Mouse (Mus musculus): ENCODE measurements around the gene Gadd45b. TPM values are rescaled to one million over a fixed set of nuclear protein-coding genes. Genes with fewer than 3 reads are reported as not detected.

Gadd45b gene
- polyA plus RNA-seq, 1 experiment = 29.7 TPM

DNA sequence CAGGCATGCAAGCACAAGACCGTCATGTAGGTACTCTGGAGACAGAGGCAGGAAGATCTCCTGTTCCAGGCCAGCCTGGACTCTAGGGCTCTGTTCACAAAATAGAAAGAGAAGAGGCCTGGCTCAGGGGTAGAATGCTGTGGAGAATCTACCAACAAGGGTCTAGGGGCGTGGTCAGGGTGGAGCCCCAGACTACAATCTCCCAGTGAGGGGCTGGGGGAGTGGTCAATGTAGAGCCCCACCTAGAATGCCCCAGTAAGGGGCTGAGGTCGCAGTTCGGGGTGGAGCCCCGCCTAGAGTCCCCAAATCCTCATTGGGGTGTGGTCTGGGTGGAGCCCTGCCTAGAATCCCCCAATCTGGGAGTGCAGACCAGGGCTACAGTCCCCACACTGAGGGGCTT is 20.4 kb downstream of the Gadd45b start:
- H3K27me3 ChIP-seq (ENCODE audit: control insufficient read depth, insufficient read depth, low read length) = no peaks in the 10 kb centered on the region
- no peaks in the 10 kb centered on the region for H3K36me3 ChIP-seq (ENCODE audit: control insufficient read depth, insufficient read depth, low read length)
- no peak overlapping the region for H3K4me3 ChIP-seq (ENCODE audit: low read depth, low read length)
- TF ChIP-seq POLR2A (IDR thresholded peaks at IDR 0.05; ENCODE audit: low read depth, low read length) = no peak
- no peak for TF ChIP-seq CTCF (IDR thresholded peaks at IDR 0.05; ENCODE audit: extremely low read depth, insufficient read length, insufficient replicate concordance, low read depth, low read length)
- whole genome bisulfite sequencing = 55% methylated on average over 5 of the region's 5 CpGs
- peaks cover 22% of the 10 kb centered on the region for H3K4me1 ChIP-seq (ENCODE audit: control insufficient read depth, insufficient read depth, insufficient read length, low read length)
- no peak overlapping the region for H3K27ac ChIP-seq (ENCODE audit: insufficient read depth, low read depth, low read length)

- no peak for TF ChIP-seq CTCF (IDR thresholded peaks at IDR 0.05; ENCODE audit: extremely low read depth, insufficient read length, insufficient replicate concordance, low read depth, low read length)
- TF ChIP-seq POLR2A (IDR thresholded peaks at IDR 0.05; ENCODE audit: low read depth, low read length) = no peak
- Histone ChIP-seq H3K36me3 (ENCODE audit: control insufficient read depth, insufficient read depth, low read length) (no peaks in the 10 kb centered on the region), H3K27ac (ENCODE audit: insufficient read depth, low read depth, low read length) (no peak overlapping the region), H3K4me1 (ENCODE audit: control insufficient read depth, insufficient read depth, insufficient read length, low read length) (peaks cover 27% of the 10 kb centered on the region), H3K4me3 (ENCODE audit: low read depth, low read length) (no peak overlapping the region), H3K27me3 (ENCODE audit: control insufficient read depth, insufficient read depth, low read length) (no peaks in the 10 kb centered on the region)
- WGBS = 75% methylated on average over 10 of the region's 10 CpGs
Measured at GRCm38 (mm10) chr10:80951761-80952390, 22.0 kb downstream of the Gadd45b start.

DNA sequence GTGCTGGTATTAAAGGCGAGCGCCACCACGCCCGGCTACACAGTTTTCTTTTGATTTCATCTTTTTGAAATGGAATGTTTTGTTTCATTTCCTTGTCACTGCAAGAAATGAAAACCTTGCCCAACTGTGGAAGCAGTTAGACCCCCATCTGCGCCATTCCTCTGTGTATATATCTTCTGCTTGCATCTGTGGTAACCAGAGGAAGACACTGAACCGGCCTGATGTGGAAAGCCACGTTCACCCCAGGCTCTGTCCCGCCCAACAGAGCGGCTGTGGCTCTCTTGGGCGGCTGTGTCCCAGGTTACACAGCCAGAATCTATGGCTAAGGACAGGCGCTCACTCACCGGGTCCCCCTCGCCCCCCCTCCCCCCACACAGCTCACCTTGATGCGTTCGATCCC is 22.6 kb downstream of the Gadd45b start:
- TF ChIP-seq POLR2A (IDR thresholded peaks at IDR 0.05; ENCODE audit: low read depth, low read length) = no peak
- TF ChIP-seq CTCF (IDR thresholded peaks at IDR 0.05; ENCODE audit: extremely low read depth, insufficient read length, insufficient replicate concordance, low read depth, low read length) = no peak
- 74% methylated on average over 15 of the region's 15 CpGs for WGBS
- no peak overlapping the region for H3K4me3 ChIP-seq (ENCODE audit: low read depth, low read length)
- peaks cover 21% of the 10 kb centered on the region for H3K4me1 ChIP-seq (ENCODE audit: control insufficient read depth, insufficient read depth, insufficient read length, low read length)
- H3K36me3 ChIP-seq (ENCODE audit: control insufficient read depth, insufficient read depth, low read length) = no peaks in the 10 kb centered on the region
- H3K27ac ChIP-seq (ENCODE audit: insufficient read depth, low read depth, low read length) = no peak overlapping the region
- H3K27me3 ChIP-seq (ENCODE audit: control insufficient read depth, insufficient read depth, low read length) = no peaks in the 10 kb centered on the region

DNA sequence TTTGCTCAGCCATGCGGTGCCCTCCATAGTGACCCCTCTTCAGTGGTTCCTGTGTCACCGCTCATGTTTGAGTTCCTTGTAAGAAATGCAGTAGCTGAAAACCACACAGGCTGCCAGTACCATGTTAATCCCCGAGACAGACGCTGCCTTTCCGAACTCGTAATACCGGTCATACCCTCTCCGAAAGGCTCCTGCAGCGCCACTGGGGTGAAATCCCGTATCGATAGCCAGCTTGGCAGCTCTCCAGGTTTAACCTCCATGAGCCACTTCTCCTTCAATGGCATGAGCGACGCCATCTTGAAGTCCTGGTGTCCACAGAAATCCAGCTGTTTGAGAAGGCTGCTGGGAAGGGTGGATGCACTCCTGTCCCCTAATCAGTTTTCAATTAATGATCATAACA is 24.5 kb downstream of the Gadd45b start:
- no peak overlapping the region for H3K27ac ChIP-seq (ENCODE audit: insufficient read depth, low read depth, low read length)
- peaks cover 7% of the 10 kb centered on the region; the same call in 1 of the 2 replicates for H3K4me1 ChIP-seq (ENCODE audit: control insufficient read depth, insufficient read depth, insufficient read length, low read length)
- H3K27me3 ChIP-seq (ENCODE audit: control insufficient read depth, insufficient read depth, low read length) = no peaks in the 10 kb centered on the region
- 59% methylated on average over 13 of the region's 13 CpGs for WGBS
- no peak overlapping the region for H3K4me3 ChIP-seq (ENCODE audit: low read depth, low read length)
- no peaks in the 10 kb centered on the region for H3K36me3 ChIP-seq (ENCODE audit: control insufficient read depth, insufficient read depth, low read length)
- TF ChIP-seq CTCF (IDR thresholded peaks at IDR 0.05; ENCODE audit: extremely low read depth, insufficient read length, insufficient replicate concordance, low read depth, low read length) = no peak
- TF ChIP-seq POLR2A (IDR thresholded peaks at IDR 0.05; ENCODE audit: low read depth, low read length) = no peak

- Histone ChIP-seq H3K4me3 (ENCODE audit: low read depth, low read length) (no peak overlapping the region), H3K27me3 (ENCODE audit: control insufficient read depth, insufficient read depth, low read length) (no peaks in the 10 kb centered on the region), H3K4me1 (ENCODE audit: control insufficient read depth, insufficient read depth, insufficient read length, low read length) (peaks cover 7% of the 10 kb centered on the region; the same call in 1 of the 2 replicates), H3K36me3 (ENCODE audit: control insufficient read depth, insufficient read depth, low read length) (no peaks in the 10 kb centered on the region), H3K27ac (ENCODE audit: insufficient read depth, low read depth, low read length) (no peak overlapping the region)
- TF ChIP-seq CTCF (IDR thresholded peaks at IDR 0.05; ENCODE audit: extremely low read depth, insufficient read length, insufficient replicate concordance, low read depth, low read length) = no peak
- 70% methylated on average over 6 of the region's 6 CpGs for WGBS
Measured at GRCm38 (mm10) chr10:80954843-80955242, 25.0 kb downstream of the Gadd45b start.

DNA sequence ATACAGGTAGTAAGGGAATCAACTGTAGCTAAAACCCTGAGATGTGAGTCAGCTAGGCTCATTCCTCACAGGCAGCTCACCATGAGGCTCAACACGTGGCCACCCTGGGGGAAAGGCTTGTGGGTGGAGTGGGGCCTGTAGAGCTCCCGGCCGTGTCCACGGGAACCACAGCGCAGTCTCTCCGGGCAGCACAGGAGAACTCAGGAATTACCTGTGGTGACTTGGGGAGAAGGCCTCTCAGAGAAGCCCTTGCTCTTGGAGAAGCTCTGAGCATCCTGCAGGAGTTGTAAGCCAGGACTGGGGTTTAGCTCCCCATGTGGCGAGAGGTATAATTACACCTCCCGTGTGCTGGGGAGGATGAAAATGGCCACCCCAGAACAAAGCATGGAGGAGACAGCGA is 25.7 kb downstream of the Gadd45b start:
- peak; percentile 70; the same call in 1 of the 2 replicates for TF ChIP-seq CTCF (IDR thresholded peaks at IDR 0.05; ENCODE audit: extremely low read depth, insufficient read length, insufficient replicate concordance, low read depth, low read length)
- TF ChIP-seq POLR2A (IDR thresholded peaks at IDR 0.05; ENCODE audit: low read depth, low read length) = no peak; the same call in 1 of the 2 replicates
- H3K4me3 ChIP-seq (ENCODE audit: low read depth, low read length) = no peak overlapping the region
- no peaks in the 10 kb centered on the region for H3K36me3 ChIP-seq (ENCODE audit: control insufficient read depth, insufficient read depth, low read length)
- H3K27me3 ChIP-seq (ENCODE audit: control insufficient read depth, insufficient read depth, low read length) = no peaks in the 10 kb centered on the region
- H3K27ac ChIP-seq (ENCODE audit: insufficient read depth, low read depth, low read length) = no peak overlapping the region
- peaks cover 7% of the 10 kb centered on the region; the same call in 1 of the 2 replicates for H3K4me1 ChIP-seq (ENCODE audit: control insufficient read depth, insufficient read depth, insufficient read length, low read length)
- 18% methylated on average over 9 of the region's 9 CpGs for WGBS

- TF ChIP-seq CTCF (IDR thresholded peaks at IDR 0.05; ENCODE audit: extremely low read depth, insufficient read length, insufficient replicate concordance, low read depth, low read length) = no peak
- no peak for TF ChIP-seq POLR2A (IDR thresholded peaks at IDR 0.05; ENCODE audit: low read depth, low read length)
- 89% methylated on average over 8 of the region's 8 CpGs for WGBS
- no peak overlapping the region for H3K27ac ChIP-seq (ENCODE audit: insufficient read depth, low read depth, low read length)
- H3K27me3 ChIP-seq (ENCODE audit: control insufficient read depth, insufficient read depth, low read length) = no peaks in the 10 kb centered on the region
- no peaks in the 10 kb centered on the region for H3K36me3 ChIP-seq (ENCODE audit: control insufficient read depth, insufficient read depth, low read length)
- H3K4me1 ChIP-seq (ENCODE audit: control insufficient read depth, insufficient read depth, insufficient read length, low read length) = peaks cover 11% of the 10 kb centered on the region
- H3K4me3 ChIP-seq (ENCODE audit: low read depth, low read length) = no peak overlapping the region
Measured at GRCm38 (mm10) chr10:80956385-80956784, 26.5 kb downstream of the Gadd45b start.

All from small intestine, adult 2 months (tissue).